19 mouse cellular contexts compared by ENCODE assay signal in genomic region chr9:119280894-119281682, GRCm38 (mm10). TPM values are rescaled to one million over a fixed set of nuclear protein-coding genes. Genes with fewer than 3 reads are reported as not detected.
DNase-seq lines count a peak whose midpoint lies in the region; ATAC-seq and TF ChIP-seq lines count a peak whose summit lies in the region.
"Had no signal": no experiment of that assay in that cellular context is flagged by ENCODE, and none has a peak within 500 bp of the region (broad histone marks: within the 10 kb centered on the region; RNA-seq: fewer than 3 reads in every experiment).

No protein-coding gene starts in this region.

- intact Hi-C loops in heart, postnatal 36 days (cut with DNase I), result no loop called here

- peaks cover 31% of the 10 kb centered on the region; the same call in 1 of the 2 replicates for H3K36me3 ChIP-seq in heart, embryonic 10.5 days
- H3K36me3 ChIP-seq in liver, embryonic 12.5 days, result peaks cover 69% of the 10 kb centered on the region
- H3K36me3 ChIP-seq in liver, embryonic 16.5 days (ENCODE audit: control insufficient read depth, insufficient read depth), result no peaks in the 10 kb centered on the region; the same call in 1 of the 2 replicates
- H3K36me3 ChIP-seq in forebrain, postnatal 0 days (ENCODE audit: insufficient read depth), result no peaks in the 10 kb centered on the region
- 0 out of 2 replicates have a peak, but pooled peaks cover 10% of the 10 kb centered on the region for H3K36me3 ChIP-seq in lung, postnatal 0 days (ENCODE audit: insufficient read depth, low read length)

- H3K4me1 ChIP-seq in heart, embryonic 10.5 days, result 0 out of 2 replicates have a peak, but pooled peaks cover under 1% of the 10 kb centered on the region
- H3K4me1 ChIP-seq in liver, embryonic 12.5 days, result peaks cover 22% of the 10 kb centered on the region
- peaks cover 5% of the 10 kb centered on the region for H3K4me1 ChIP-seq in liver, embryonic 16.5 days (ENCODE audit: control insufficient read depth, low read depth, low read length)
- no peaks in the 10 kb centered on the region for H3K4me1 ChIP-seq in forebrain, postnatal 0 days (ENCODE audit: insufficient read depth)
- no peaks in the 10 kb centered on the region for H3K4me1 ChIP-seq in lung, postnatal 0 days (ENCODE audit: insufficient read depth, low read depth, low read length)
- H3K4me1 ChIP-seq: embryonic facial prominence, embryonic 10.5 days; hindbrain, embryonic 12.5 days had no signal

- peak; percentile 51 for DNase-seq in heart, embryonic 10.5 days (ENCODE audit: low spot score)
- DNase-seq in heart, postnatal 36 days, result no peak
- DNase-seq in forebrain, postnatal 0 days, result no peak
- no peak for DNase-seq in lung, postnatal 0 days (ENCODE audit: low spot score)
- DNase-seq: adrenal gland, adult 2 months; adrenal gland, postnatal 25 days; cerebellum, adult 18-20 months; cerebellum, postnatal 10 days; gastrocnemius, postnatal 10 days; heart, postnatal 4 days had no signal

- no peak overlapping the region for H3K4me3 ChIP-seq in heart, embryonic 10.5 days
- no peak overlapping the region for H3K4me3 ChIP-seq in liver, embryonic 12.5 days
- H3K4me3 ChIP-seq in liver, embryonic 16.5 days (ENCODE audit: low read depth, low read length), result no peak overlapping the region
- H3K4me3 ChIP-seq in forebrain, postnatal 0 days (ENCODE audit: low read depth, low read length), result no peak overlapping the region
- no peak overlapping the region for H3K4me3 ChIP-seq in lung, postnatal 0 days (ENCODE audit: low read depth, low read length)
- H3K4me3 ChIP-seq: embryonic facial prominence, embryonic 10.5 days; forebrain, embryonic 13.5 days; heart, embryonic 13.5 days; hindbrain, embryonic 12.5 days had no signal

- H3K27ac ChIP-seq in heart, embryonic 10.5 days, result no peak overlapping the region
- peak overlapping the region; percentile 20; the same call in 1 of the 2 replicates for H3K27ac ChIP-seq in liver, embryonic 12.5 days
- H3K27ac ChIP-seq in liver, embryonic 16.5 days (ENCODE audit: low read length), result no peak overlapping the region
- no peak overlapping the region for H3K27ac ChIP-seq in forebrain, postnatal 0 days (ENCODE audit: low read depth, low read length)
- no peak overlapping the region for H3K27ac ChIP-seq in lung, postnatal 0 days (ENCODE audit: low read length)
- H3K27ac ChIP-seq: embryonic facial prominence, embryonic 10.5 days; forebrain, embryonic 13.5 days; heart, embryonic 13.5 days; hindbrain, embryonic 12.5 days had no signal

- H3K4me2 ChIP-seq in liver, embryonic 12.5 days, result peak overlapping the region; percentile 30
- no peak overlapping the region for H3K4me2 ChIP-seq in liver, embryonic 16.5 days (ENCODE audit: low read depth, low read length)
- H3K4me2 ChIP-seq in forebrain, postnatal 0 days (ENCODE audit: low read depth), result no peak overlapping the region
- no peak overlapping the region for H3K4me2 ChIP-seq in lung, postnatal 0 days (replicated peaks; ENCODE audit: low read depth, low read length)
- H3K4me2 ChIP-seq: forebrain, embryonic 13.5 days; heart, embryonic 13.5 days; hindbrain, embryonic 12.5 days had no signal

- 56% methylated on average over 5 of the region's 5 CpGs for WGBS in heart, embryonic 10.5 days
- WGBS in liver, embryonic 12.5 days (ENCODE audit: insufficient replicate concordance), result 34% methylated on average over 5 of the region's 5 CpGs
- 33% methylated on average over 5 of the region's 5 CpGs for WGBS in liver, embryonic 16.5 days (ENCODE audit: insufficient replicate concordance)
- 92% methylated on average over 5 of the region's 5 CpGs for WGBS in forebrain, postnatal 0 days
- 80% methylated on average over 5 of the region's 5 CpGs for WGBS in lung, postnatal 0 days

- peak; percentile 84 for ATAC-seq in liver, embryonic 12.5 days
- ATAC-seq in liver, embryonic 16.5 days (ENCODE audit: low read depth), result peak; percentile 30
- ATAC-seq in megakaryocyte, adult 5-6 weeks (ENCODE audit: poor library complexity, severe bottlenecking), result no peak
- ATAC-seq in forebrain, postnatal 0 days, result no peak
- ATAC-seq in lung, postnatal 0 days, result no peak
- ATAC-seq: forebrain, embryonic 13.5 days; hindbrain, embryonic 16.5 days had no signal

- H3K27me3 ChIP-seq in heart, embryonic 10.5 days (ENCODE audit: insufficient read depth, poor library complexity, severe bottlenecking), result no peaks in the 10 kb centered on the region
- no peaks in the 10 kb centered on the region for H3K27me3 ChIP-seq in liver, embryonic 12.5 days (replicated peaks)
- no peaks in the 10 kb centered on the region for H3K27me3 ChIP-seq in liver, embryonic 16.5 days (ENCODE audit: control insufficient read depth, insufficient read depth, low read depth, low read length)
- no peaks in the 10 kb centered on the region for H3K27me3 ChIP-seq in forebrain, postnatal 0 days (ENCODE audit: insufficient read depth, low read length)
- no peaks in the 10 kb centered on the region for H3K27me3 ChIP-seq in lung, postnatal 0 days (replicated peaks; ENCODE audit: insufficient read depth, low read length)
- H3K27me3 ChIP-seq: CH12.LX; forebrain, embryonic 13.5 days; heart, embryonic 13.5 days; hindbrain, embryonic 12.5 days had no signal

- no peak for TF ChIP-seq EP300 in lung, postnatal 0 days (IDR thresholded peaks at IDR 0.05)

- no peak for TF ChIP-seq CTCF in forebrain, postnatal 0 days (IDR thresholded peaks at IDR 0.05; ENCODE audit: low read depth)
- no peak for TF ChIP-seq CTCF in lung, postnatal 0 days (IDR thresholded peaks at IDR 0.05)

- H3K9ac ChIP-seq in liver, embryonic 12.5 days, result no peak overlapping the region
- H3K9ac ChIP-seq in liver, embryonic 16.5 days (ENCODE audit: low read depth, low read length), result no peak overlapping the region
- H3K9ac ChIP-seq in forebrain, postnatal 0 days, result no peak overlapping the region
- H3K9ac ChIP-seq in lung, postnatal 0 days (replicated peaks; ENCODE audit: low read depth), result no peak overlapping the region
- H3K9ac ChIP-seq: forebrain, embryonic 13.5 days; heart, embryonic 13.5 days; hindbrain, embryonic 12.5 days had no signal

- H3K9me3 ChIP-seq in heart, embryonic 10.5 days, result no peaks in the 10 kb centered on the region
- H3K9me3 ChIP-seq in liver, embryonic 12.5 days (replicated peaks), result no peaks in the 10 kb centered on the region
- H3K9me3 ChIP-seq in liver, embryonic 16.5 days (replicated peaks; ENCODE audit: control insufficient read depth, low read length), result no peaks in the 10 kb centered on the region
- no peaks in the 10 kb centered on the region for H3K9me3 ChIP-seq in forebrain, postnatal 0 days (ENCODE audit: low read length)
- H3K9me3 ChIP-seq in lung, postnatal 0 days (ENCODE audit: low read length), result no peaks in the 10 kb centered on the region
- H3K9me3 ChIP-seq: embryonic facial prominence, embryonic 10.5 days; forebrain, embryonic 13.5 days; heart, embryonic 13.5 days; hindbrain, embryonic 12.5 days had no signal

RNA-seq across cellular contexts. Expression of gene Oxsr1, which starts 41.1 kb away (rescaled TPM):
- polyA plus RNA-seq in heart, embryonic 10.5 days (2016; fragmentation: Nextera tagmentation; extraction: Ambion mirVana), result 12.0 and 13.6 TPM in 2 replicates
- 10 to 100 TPM; 49.3 to 49.5 TPM for total RNA-seq in heart, postnatal 36 days (2021)
- 11.1 and 12.2 TPM in 2 replicates for polyA plus RNA-seq in liver, embryonic 12.5 days (2016; fragmentation: Nextera tagmentation; extraction: Ambion mirVana)
- polyA plus RNA-seq in liver, embryonic 16.5 days (2015; fragmentation: Nextera tagmentation; extraction: Ambion mirVana), result 4.0 and 4.1 TPM in 2 replicates
- total RNA-seq in megakaryocyte, adult 5-6 weeks (2015), result 14.3 and 16.8 TPM in 2 replicates
- total RNA-seq in megakaryocyte, adult 5-6 weeks (2017), result 35.1 and 36.9 TPM in 2 replicates
- total RNA-seq in forebrain, postnatal 0 days (2014; rRNA removed), result 48.8 and 57.5 TPM in 2 replicates
- 7.2 and 8.8 TPM in 2 replicates for polyA plus RNA-seq in forebrain, postnatal 0 days (2015; fragmentation: Nextera tagmentation; extraction: Ambion mirVana)
- 6.6 and 8.0 TPM in 2 replicates for polyA plus RNA-seq in lung, postnatal 0 days (2015; fragmentation: Nextera tagmentation; extraction: Ambion mirVana)

RNA-seq across cellular contexts. Expression of gene Acaa1a, which starts 58.4 kb away (rescaled TPM):
- 86.5 and 91.8 TPM in 2 replicates for polyA plus RNA-seq in heart, embryonic 10.5 days (2016; fragmentation: Nextera tagmentation; extraction: Ambion mirVana)
- 10 to 100 TPM; 80.3 to 85.7 TPM for total RNA-seq in heart, postnatal 36 days (2021)
- polyA plus RNA-seq in liver, embryonic 12.5 days (2016; fragmentation: Nextera tagmentation; extraction: Ambion mirVana), result 38.0 and 43.1 TPM in 2 replicates
- 45.0 and 47.9 TPM in 2 replicates for polyA plus RNA-seq in liver, embryonic 16.5 days (2015; fragmentation: Nextera tagmentation; extraction: Ambion mirVana)
- total RNA-seq in megakaryocyte, adult 5-6 weeks (2015), result 31.9 and 37.2 TPM in 2 replicates
- 27.4 and 32.5 TPM in 2 replicates for total RNA-seq in megakaryocyte, adult 5-6 weeks (2017)
- total RNA-seq in forebrain, postnatal 0 days (2014; rRNA removed), result 121 and 130 TPM in 2 replicates
- polyA plus RNA-seq in forebrain, postnatal 0 days (2015; fragmentation: Nextera tagmentation; extraction: Ambion mirVana), result 81.8 and 86.6 TPM in 2 replicates
- polyA plus RNA-seq in lung, postnatal 0 days (2015; fragmentation: Nextera tagmentation; extraction: Ambion mirVana), result 114 and 128 TPM in 2 replicates

Comparison
In these comparisons a context has a peak if more than half of its experiments do, and no peak if none do; other contexts are left out.
1. ATAC-seq: peak in liver, embryonic 12.5 days (single experiment) and liver, embryonic 16.5 days (single experiment); none in megakaryocyte, adult 5-6 weeks (single experiment), forebrain, postnatal 0 days (single experiment) and lung, postnatal 0 days (single experiment).